ENCODE assay signal across 10 mouse cellular contexts in the genomic region with DNA sequence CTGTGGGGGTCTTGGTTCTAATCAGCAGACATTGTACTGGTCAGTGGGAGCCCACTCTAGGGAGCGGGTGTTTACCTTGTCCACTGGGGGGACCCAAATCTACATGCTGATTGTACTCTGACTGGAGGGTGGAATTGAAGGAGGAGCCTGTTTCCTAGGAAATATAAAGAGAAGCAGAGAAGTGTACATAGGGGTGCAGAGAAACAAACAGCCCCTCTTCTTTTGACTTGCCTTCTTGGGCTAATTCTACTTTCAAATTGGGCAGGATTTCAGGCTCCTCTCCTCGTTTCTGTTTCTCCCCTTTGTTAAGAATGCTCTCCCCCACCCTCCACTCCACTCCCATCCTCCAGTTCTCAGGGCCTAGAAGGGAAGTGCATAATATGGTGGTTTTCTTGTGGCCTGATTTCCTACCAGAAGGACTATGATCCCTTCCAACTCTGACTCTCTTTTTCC.
A peak's percentile ranks its signal among the peaks of the same experiment; 100 is the strongest.
DNase-seq lines count a peak whose midpoint lies in the region; ATAC-seq and TF ChIP-seq lines count a peak whose summit lies in the region.
"Had no signal": no experiment of that assay in that cellular context is flagged by ENCODE, and none has a peak within 500 bp of the region (broad histone marks: within the 10 kb centered on the region; RNA-seq: fewer than 3 reads in every experiment).

No protein-coding gene starts in this region.

- ATAC-seq in kidney, embryonic 16.5 days (ENCODE audit: low FRiP score, low TSS enrichment): peak; percentile 69; the same call in 1 of the 2 replicates
- peak; percentile 84 for ATAC-seq in forebrain, embryonic 16.5 days
- peak; percentile 86 for ATAC-seq in midbrain, embryonic 12.5 days (ENCODE audit: low FRiP score, low read depth)

- no peak for TF ChIP-seq CTCF in kidney, adult 2 months (conservative IDR thresholded peaks at IDR 0.05; ENCODE audit: insufficient read depth, insufficient read length, low read depth, low read length)
- peak; percentile 47; the same call in 1 of the 2 replicates for TF ChIP-seq CTCF in brain, embryonic 14.5 days (IDR thresholded peaks at IDR 0.05; ENCODE audit: borderline replicate concordance, extremely low read depth, insufficient read depth, insufficient read length)

- intact Hi-C loops in left cerebral cortex, postnatal 10 days (cut with DNase I): no loop called here

- H3K4me1 ChIP-seq in kidney, embryonic 16.5 days (ENCODE audit: insufficient read depth, low read length): peaks cover 18% of the 10 kb centered on the region; the same call in 1 of the 2 replicates
- no peaks in the 10 kb centered on the region for H3K4me1 ChIP-seq in kidney, adult 2 months (ENCODE audit: control insufficient read depth, insufficient read depth, low read length)
- peaks cover 3% of the 10 kb centered on the region; the same call in 1 of the 2 replicates for H3K4me1 ChIP-seq in forebrain, embryonic 16.5 days (replicated peaks; ENCODE audit: control insufficient read depth, insufficient read depth, low read length)
- H3K4me1 ChIP-seq in midbrain, embryonic 12.5 days: peaks cover 54% of the 10 kb centered on the region

- H3K36me3 ChIP-seq in kidney, embryonic 16.5 days (ENCODE audit: insufficient read depth, low read length): no peaks in the 10 kb centered on the region
- no peaks in the 10 kb centered on the region for H3K36me3 ChIP-seq in kidney, adult 2 months (ENCODE audit: control insufficient read depth, insufficient read depth, low read length)
- H3K36me3 ChIP-seq in forebrain, embryonic 16.5 days (ENCODE audit: control insufficient read depth, insufficient read depth): no peaks in the 10 kb centered on the region
- no peaks in the 10 kb centered on the region for H3K36me3 ChIP-seq in midbrain, embryonic 12.5 days

- H3K4me3 ChIP-seq in kidney, embryonic 16.5 days (ENCODE audit: low read length): no peak overlapping the region
- H3K4me3 ChIP-seq in kidney, adult 2 months (ENCODE audit: insufficient read depth, low read depth, low read length): no peak overlapping the region
- H3K4me3 ChIP-seq in forebrain, embryonic 16.5 days (replicated peaks; ENCODE audit: low read length): no peak overlapping the region
- no peak overlapping the region for H3K4me3 ChIP-seq in midbrain, embryonic 12.5 days

- no peaks in the 10 kb centered on the region for H3K27me3 ChIP-seq in kidney, embryonic 16.5 days (ENCODE audit: insufficient read depth, low read length)
- H3K27me3 ChIP-seq in kidney, adult 2 months (replicated peaks; ENCODE audit: control insufficient read depth, insufficient read depth, low read length): no peaks in the 10 kb centered on the region
- no peaks in the 10 kb centered on the region for H3K27me3 ChIP-seq in forebrain, embryonic 16.5 days (replicated peaks; ENCODE audit: control insufficient read depth, insufficient read depth, low read length)
- no peaks in the 10 kb centered on the region for H3K27me3 ChIP-seq in midbrain, embryonic 12.5 days

- H3K27ac ChIP-seq in kidney, embryonic 16.5 days (ENCODE audit: low read length): no peak overlapping the region
- no peak overlapping the region for H3K27ac ChIP-seq in kidney, adult 2 months (ENCODE audit: insufficient read depth, low read depth, low read length)
- peak overlapping the region; percentile 3 for H3K27ac ChIP-seq in forebrain, embryonic 16.5 days (ENCODE audit: low read length)
- peak overlapping the region; percentile 3 for H3K27ac ChIP-seq in midbrain, embryonic 12.5 days (replicated peaks)

- no peak for DNase-seq in kidney, adult 2 months
- DNase-seq in brain, embryonic 14.5 days (ENCODE audit: low read depth): peak; percentile 84
- no peak for DNase-seq in natural killer cell, adult 2 months (ENCODE audit: low spot score in 2 of 2)
- DNase-seq in c-Kit-positive CD71-positive TER-119-positive erythroid progenitor cells, embryonic 14.5 days (ENCODE audit: low spot score): no peak
- DNase-seq in left cerebral cortex, postnatal 10 days (ENCODE audit: extremely low spot score in 1 of 2, low spot score in 2 of 2): no peak
- DNase-seq: cerebellum, postnatal 14 days; thymus, postnatal 4 days had no signal

- WGBS in kidney, embryonic 16.5 days: 43% methylated on average over 2 of the region's 2 CpGs
- 54% methylated on average over 2 of the region's 2 CpGs for WGBS in kidney, adult 2 months
- WGBS in forebrain, embryonic 16.5 days: 8% methylated on average over 2 of the region's 2 CpGs
- 6% methylated on average over 2 of the region's 2 CpGs for WGBS in midbrain, embryonic 12.5 days

- H3K9me3 ChIP-seq in kidney, embryonic 16.5 days (ENCODE audit: low read length): no peaks in the 10 kb centered on the region
- H3K9me3 ChIP-seq in forebrain, embryonic 16.5 days (ENCODE audit: control insufficient read depth, low read length): no peaks in the 10 kb centered on the region
- no peaks in the 10 kb centered on the region for H3K9me3 ChIP-seq in midbrain, embryonic 12.5 days

- no peak overlapping the region for H3K4me2 ChIP-seq in kidney, embryonic 16.5 days (replicated peaks; ENCODE audit: low read depth, low read length)
- H3K4me2 ChIP-seq in forebrain, embryonic 16.5 days (ENCODE audit: low read length): no peak overlapping the region
- H3K4me2 ChIP-seq in midbrain, embryonic 12.5 days (replicated peaks): no peak overlapping the region

- no peak for TF ChIP-seq POLR2A in kidney, adult 2 months (IDR thresholded peaks at IDR 0.05; ENCODE audit: low read depth, low read length)
- TF ChIP-seq POLR2A in brain, embryonic 14.5 days (IDR thresholded peaks at IDR 0.05; ENCODE audit: borderline replicate concordance, extremely low read depth, insufficient read depth, insufficient read length, poor library complexity, severe bottlenecking): no peak

- no peak overlapping the region for H3K9ac ChIP-seq in kidney, embryonic 16.5 days (replicated peaks; ENCODE audit: low read length)
- H3K9ac ChIP-seq in forebrain, embryonic 16.5 days (replicated peaks; ENCODE audit: low read depth, low read length): no peak overlapping the region
- H3K9ac ChIP-seq in midbrain, embryonic 12.5 days (replicated peaks): no peak overlapping the region

Comparison
In these comparisons a context has a peak if more than half of its experiments do, and no peak if none do; other contexts are left out.
1. H3K27ac ChIP-seq: peak in forebrain, embryonic 16.5 days (single experiment) and midbrain, embryonic 12.5 days (single experiment); none in kidney, embryonic 16.5 days (single experiment) and kidney, adult 2 months (single experiment).
2. Peak in every context shown above with its lines, with median percentiles within 50 percentile points of each other: ATAC-seq.